Mouse (Mus musculus) lung, embryonic 14.5 days (tissue): ENCODE measurements around the gene Coq8a. TPM values are rescaled to one million over a fixed set of nuclear protein-coding genes. Genes with fewer than 3 reads are reported as not detected.

Source experiments
- ATAC-seq: fragments of 200-750 bp; cut with Nextera tagmentation; 2 replicates; pipeline ENCODE4 v1.8.0; 2017; ENCODE audit warnings: mild to moderate bottlenecking, moderate TSS enrichment, moderate library complexity; ENCODE audit not compliant: insufficient read depth
- DNase-seq: peaks from one replicate; pipeline ENCODE4 v3.0.0-alpha.2; 2015
- H3K27ac ChIP-seq: fragments of 300-500 bp; sonication (generic); 2 replicates; pipeline ENCODE4 v1.5.1; 2014; ENCODE audit warnings: low read depth, mild to moderate bottlenecking, moderate library complexity
- H3K27me3 ChIP-seq: fragments of 300-500 bp; sonication (generic); 2 replicates; pipeline ENCODE4 v1.6.1; 2014; ENCODE audit warnings: low read length, control low read depth; ENCODE audit not compliant: insufficient read depth
- H3K36me3 ChIP-seq: fragments of 300-500 bp; sonication (generic); 2 replicates; pipeline ENCODE4 v1.6.1; 2014; ENCODE audit warnings: control low read depth; ENCODE audit not compliant: insufficient read depth
- H3K4me1 ChIP-seq: fragments of 300-500 bp; sonication (generic); 2 replicates; pipeline ENCODE4 v1.6.1; 2014; ENCODE audit warnings: antibody characterized with exemption, control low read depth; ENCODE audit not compliant: insufficient read depth
- H3K4me2 ChIP-seq: fragments of 300-500 bp; sonication (generic); 2 replicates; pipeline ENCODE4 v1.6.1; 2014; ENCODE audit warnings: mild to moderate bottlenecking
- H3K4me3 ChIP-seq: fragments of 300-500 bp; sonication (generic); 2 replicates; pipeline ENCODE4 v1.5.1; 2014; ENCODE audit warnings: low read depth, low read length
- H3K9ac ChIP-seq: fragments of 300-500 bp; sonication (generic); 2 replicates; pipeline ENCODE4 v1.6.1; 2014
- H3K9me3 ChIP-seq: fragments of 300-500 bp; sonication (generic); 2 replicates; pipeline ENCODE4 v1.6.1; 2016; ENCODE audit warnings: low read depth, low read length, control low read depth
- CTCF ChIP-seq: IDR thresholded peaks from 2 replicates; pipeline ENCODE4 v1.5.1; 2016; ENCODE audit warnings: antibody characterized with exemption, low read depth
- WGBS: fragments of 180-500 bp; shearing (Covaris S2); extraction: QIAGEN DNeasy Blood & Tissue Kit; methylation state at CpG from one replicate; pipeline ENCODE4 v1.1.7; 2014; 5-methylcytosine and 5-hydroxymethylcytosine counted together
- polyA plus RNA-seq: library from polyadenylated mRNA; unstranded; fragments of >200 nt; fragmentation: Nextera tagmentation; extraction: Ambion mirVana; gene quantifications from 2 replicates; pipeline ENCODE4 v1.2.1, GENCODE M21; 2014

Coq8a gene
- polyA plus RNA-seq: 4.5 and 5.2 TPM in 2 replicates

GRCm38 (mm10) chr1:180198959-180199714 lies at the start of gene Coq8a:
Gene Coq8a (minus strand): TSS chr1:180199602.
- H3K4me1 ChIP-seq: peaks cover 8% of the 10 kb centered on the region; the same call in 1 of the 2 replicates
- no peaks in the 10 kb centered on the region for H3K27me3 ChIP-seq
- TF ChIP-seq CTCF: no peak
- no peaks in the 10 kb centered on the region for H3K9me3 ChIP-seq
- DNase-seq (no peak), ATAC-seq (no peak)
- H3K27ac ChIP-seq: no peak within 1 kb of the TSS
- H3K9ac ChIP-seq: no peak within 1 kb of the TSS
- 53% methylated on average over 4 of the region's 4 CpGs for WGBS
- no peak within 1 kb of the TSS for H3K4me2 ChIP-seq
- no peaks in the 10 kb centered on the region for H3K36me3 ChIP-seq
- no peak within 1 kb of the TSS for H3K4me3 ChIP-seq

- no peak overlapping the region for H3K27ac ChIP-seq
- no peaks in the 10 kb centered on the region for H3K27me3 ChIP-seq
- no peak for DNase-seq
Observed at GRCm38 (mm10) chr1:180248593-180249146, 49.3 kb upstream of the Coq8a start.

GRCm38 (mm10) chr1:180247901-180248300 lies 48.5 kb upstream of the Coq8a start:
- Histone ChIP-seq H3K9me3 (no peaks in the 10 kb centered on the region), H3K4me2 (no peak overlapping the region), H3K27me3 (no peaks in the 10 kb centered on the region), H3K36me3 (no peaks in the 10 kb centered on the region), H3K4me1 (peaks cover 4% of the 10 kb centered on the region), H3K27ac (no peak overlapping the region), H3K9ac (no peak overlapping the region), H3K4me3 (no peak overlapping the region)
- ATAC-seq (no peak), DNase-seq (no peak)
- WGBS: 58% methylated on average over 7 of the region's 7 CpGs
- TF ChIP-seq CTCF: no peak

More at GRCm38 (mm10) chr1:180248593-180249146, 49.3 kb upstream of the Coq8a start:
- H3K36me3 ChIP-seq: no peaks in the 10 kb centered on the region
- no peak for TF ChIP-seq CTCF
- 56% methylated on average over 7 of the region's 7 CpGs for WGBS
- peaks cover 4% of the 10 kb centered on the region for H3K4me1 ChIP-seq
- H3K9ac ChIP-seq: no peak overlapping the region
- ATAC-seq: no peak
- no peak overlapping the region for H3K4me2 ChIP-seq
- H3K9me3 ChIP-seq: no peaks in the 10 kb centered on the region
- H3K4me3 ChIP-seq: no peak overlapping the region

DNA sequence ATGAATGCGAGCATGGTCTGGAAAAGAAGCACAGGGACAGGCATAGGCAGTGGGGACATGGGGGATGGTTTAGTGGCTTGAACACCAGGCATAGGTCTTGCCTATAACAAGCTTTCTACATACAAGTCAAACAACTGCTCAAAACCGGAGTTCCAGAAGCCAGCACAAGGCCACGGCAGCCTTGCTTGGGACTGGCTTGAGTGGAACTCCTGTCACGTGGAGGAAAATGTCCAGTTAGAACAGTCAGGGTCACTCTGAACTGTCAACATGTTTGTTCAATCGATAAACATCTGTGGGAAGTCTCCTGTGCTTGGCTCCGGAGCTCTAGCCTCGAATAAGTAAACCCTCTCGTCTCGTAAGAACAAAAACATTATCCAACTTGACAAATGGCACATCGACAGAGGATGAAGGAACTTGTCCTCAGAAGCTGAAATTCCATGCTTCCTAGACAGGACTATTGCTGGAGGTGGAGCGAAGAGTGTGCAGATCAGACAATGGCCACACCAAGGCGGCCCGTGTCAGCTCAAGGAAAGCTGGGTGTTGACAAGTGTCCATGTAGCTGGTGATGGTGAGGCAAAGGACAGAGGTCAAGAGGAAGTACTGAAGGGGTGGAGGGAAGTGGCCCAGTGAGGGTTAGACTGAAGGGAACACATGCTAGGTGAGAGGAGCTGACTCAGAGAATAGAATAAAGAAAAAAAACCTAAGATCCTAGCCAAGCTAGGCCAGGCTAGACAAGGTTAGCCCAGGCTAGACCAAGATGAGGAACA lies 46.5 kb upstream of the Coq8a start:
- H3K27me3 ChIP-seq: no peaks in the 10 kb centered on the region
- H3K4me3 ChIP-seq: no peak overlapping the region
- ATAC-seq: no peak
- WGBS: 41% methylated on average over 13 of the region's 13 CpGs
- peak; percentile 24 for DNase-seq
- no peaks in the 10 kb centered on the region for H3K36me3 ChIP-seq
- H3K9me3 ChIP-seq: no peaks in the 10 kb centered on the region
- TF ChIP-seq CTCF: no peak
- H3K4me2 ChIP-seq: no peak overlapping the region
- peaks cover 4% of the 10 kb centered on the region for H3K4me1 ChIP-seq
- H3K27ac ChIP-seq: no peak overlapping the region
- no peak overlapping the region for H3K9ac ChIP-seq

DNA sequence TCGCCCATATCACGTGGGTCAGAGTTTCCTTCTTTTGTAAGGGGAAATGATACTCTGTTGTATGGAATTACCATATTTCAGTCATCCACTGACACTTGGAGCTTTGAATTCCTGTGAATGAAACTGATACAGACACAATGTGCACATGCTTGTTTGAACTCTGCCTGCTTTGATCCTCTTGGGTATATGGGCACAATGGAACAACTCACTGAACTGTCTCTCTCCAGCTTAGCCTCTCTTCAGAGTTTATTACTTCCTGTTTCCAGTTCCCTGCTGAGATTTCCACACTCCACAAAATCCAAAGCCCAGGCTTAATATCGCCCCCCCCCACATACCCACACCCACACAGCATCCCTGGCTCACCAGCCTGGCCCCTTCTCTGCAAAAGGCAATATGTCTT lies 32.3 kb upstream of the Coq8a start:
- WGBS: 69% methylated on average over 3 of the region's 3 CpGs
- DNase-seq: no peak
- 0 out of 2 replicates have a peak, but pooled peaks cover under 1% of the 10 kb centered on the region for H3K4me1 ChIP-seq
- ATAC-seq: no peak
- no peak overlapping the region for H3K27ac ChIP-seq
- no peaks in the 10 kb centered on the region for H3K9me3 ChIP-seq
- H3K9ac ChIP-seq: no peak overlapping the region
- no peaks in the 10 kb centered on the region for H3K36me3 ChIP-seq
- no peak overlapping the region for H3K4me3 ChIP-seq
- H3K4me2 ChIP-seq: no peak overlapping the region
- no peaks in the 10 kb centered on the region for H3K27me3 ChIP-seq
- TF ChIP-seq CTCF: no peak

GRCm38 (mm10) chr1:180230580-180230979 lies 31.2 kb upstream of the Coq8a start:
- no peaks in the 10 kb centered on the region for H3K36me3 ChIP-seq
- WGBS: 30% methylated on average over 2 of the region's 2 CpGs
- H3K27ac ChIP-seq: no peak overlapping the region
- no peak for ATAC-seq
- H3K4me1 ChIP-seq: 0 out of 2 replicates have a peak, but pooled peaks cover 5% of the 10 kb centered on the region
- peak; percentile 78 for TF ChIP-seq CTCF
- H3K4me3 ChIP-seq: no peak overlapping the region
- H3K4me2 ChIP-seq: no peak overlapping the region
- peak; percentile 68 for DNase-seq
- no peaks in the 10 kb centered on the region for H3K27me3 ChIP-seq
- H3K9ac ChIP-seq: no peak overlapping the region
- no peaks in the 10 kb centered on the region for H3K9me3 ChIP-seq

DNA sequence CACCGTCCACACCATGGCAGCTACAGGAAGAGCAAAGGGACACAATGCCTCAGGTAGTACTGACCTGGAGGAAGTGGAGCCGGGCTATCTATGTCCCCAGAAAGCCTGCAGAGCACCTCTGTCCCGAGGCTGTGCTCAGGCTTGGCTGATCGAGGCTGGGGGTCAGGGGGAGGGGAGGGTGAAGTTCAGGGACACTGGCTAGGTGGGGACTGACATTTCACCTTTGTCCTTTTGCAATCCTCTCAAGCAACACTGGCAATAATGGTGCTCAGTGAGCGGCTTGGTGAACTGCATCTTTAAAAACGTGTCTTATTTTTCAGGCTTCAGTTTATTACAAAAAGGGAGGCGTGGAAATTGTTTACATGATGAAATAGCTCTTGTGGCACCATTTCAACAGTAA lies 30.5 kb upstream of the Coq8a start:
- Histone ChIP-seq H3K36me3 (no peaks in the 10 kb centered on the region), H3K4me3 (no peak overlapping the region), H3K27me3 (no peaks in the 10 kb centered on the region), H3K9ac (no peak overlapping the region), H3K9me3 (no peaks in the 10 kb centered on the region), H3K4me1 (0 out of 2 replicates have a peak, but pooled peaks cover 5% of the 10 kb centered on the region), H3K4me2 (no peak overlapping the region), H3K27ac (no peak overlapping the region)
- 69% methylated on average over 7 of the region's 7 CpGs for WGBS
- peak; percentile 14 for DNase-seq
- no peak for ATAC-seq
- TF ChIP-seq CTCF: no peak
